Mouse (Mus musculus): ENCODE data around the gene Tmpo.

Tmpo gene

DNA sequence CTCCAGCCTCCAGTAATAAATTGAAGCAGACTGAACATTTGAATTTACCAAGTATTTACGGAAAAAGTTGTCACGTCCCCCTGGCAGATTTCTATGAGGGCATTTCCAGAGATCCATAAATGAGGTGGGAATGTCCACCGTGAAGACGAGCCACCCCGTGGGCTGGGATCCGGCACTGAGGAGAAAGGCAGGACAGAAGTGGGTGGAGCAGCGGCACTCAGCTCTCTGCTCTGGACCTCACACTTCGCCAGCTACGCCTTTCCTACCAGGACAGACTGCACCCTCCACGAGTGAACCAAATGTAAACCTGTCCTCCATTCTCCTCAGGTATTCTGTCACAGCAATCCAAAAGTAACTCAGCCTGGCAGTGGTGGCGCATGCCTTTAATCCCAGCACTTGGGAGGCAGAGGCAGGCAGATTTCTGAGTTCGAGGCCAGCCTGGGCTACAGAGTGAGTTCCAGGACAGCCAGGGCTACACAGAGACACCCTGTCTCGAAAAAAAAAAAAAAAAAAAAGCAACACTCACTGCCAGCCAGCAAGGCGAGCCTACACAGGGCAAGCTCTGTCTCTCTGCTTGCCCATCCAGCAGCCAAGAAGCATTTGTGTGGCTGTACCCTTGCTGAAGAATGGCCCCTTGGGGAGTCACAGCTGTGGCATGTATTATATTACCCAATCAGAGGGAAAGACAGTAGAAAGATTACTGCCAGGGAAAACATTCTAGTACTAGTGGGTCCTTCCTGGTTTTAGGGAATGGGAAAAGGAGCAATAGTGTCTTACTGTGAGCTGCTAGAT, 78.1 kb downstream of the Tmpo start:
- no peak for DNase-seq

- no peak for DNase-seq
Observed at GRCm38 (mm10) chr10:91101936-91102335, 79.2 kb downstream of the Tmpo start.

DNA sequence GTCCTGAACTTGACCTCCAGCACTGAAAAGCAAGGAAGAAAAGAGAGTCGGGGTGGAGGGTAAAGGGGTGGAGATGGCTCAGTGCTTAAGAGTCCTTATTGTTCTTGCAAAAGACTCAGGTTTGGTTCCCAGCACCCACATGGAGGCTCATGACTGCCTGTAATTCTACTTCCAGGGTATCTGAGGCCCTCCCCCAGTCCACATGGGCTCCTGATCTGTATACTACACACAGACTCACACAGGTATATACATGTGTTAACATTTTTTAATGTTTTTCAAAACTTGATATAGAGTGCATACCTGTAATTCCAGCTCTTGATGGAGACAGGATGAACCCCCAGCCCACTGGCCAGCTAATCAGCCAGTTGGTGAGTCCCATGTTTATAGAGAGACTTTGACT, 81.0 kb downstream of the Tmpo start:
- DNase-seq = no peak

DNA sequence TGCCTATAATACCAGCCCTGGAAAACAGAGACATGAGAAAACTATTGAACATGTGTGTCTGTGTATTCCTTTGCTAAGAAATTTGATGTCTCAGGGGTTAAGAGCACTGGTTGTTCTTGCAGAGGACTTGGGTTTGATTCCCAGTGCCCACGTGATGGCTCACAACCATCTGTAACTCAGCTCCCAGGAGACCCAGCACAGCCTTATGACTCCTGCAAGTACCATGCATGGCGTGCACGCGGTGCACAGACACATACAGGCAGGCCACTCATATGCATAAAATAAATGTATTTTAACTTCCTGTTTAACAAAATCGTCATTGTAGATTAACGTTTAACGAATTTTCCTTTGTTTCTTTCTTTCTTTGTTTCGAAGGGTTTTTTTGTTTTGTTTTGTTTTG, 83.1 kb downstream of the Tmpo start:
- DNase-seq = no peak

All from kidney, adult 11 months (tissue).